ENCODE assay signal across 12 mouse cellular contexts in the genomic region with DNA sequence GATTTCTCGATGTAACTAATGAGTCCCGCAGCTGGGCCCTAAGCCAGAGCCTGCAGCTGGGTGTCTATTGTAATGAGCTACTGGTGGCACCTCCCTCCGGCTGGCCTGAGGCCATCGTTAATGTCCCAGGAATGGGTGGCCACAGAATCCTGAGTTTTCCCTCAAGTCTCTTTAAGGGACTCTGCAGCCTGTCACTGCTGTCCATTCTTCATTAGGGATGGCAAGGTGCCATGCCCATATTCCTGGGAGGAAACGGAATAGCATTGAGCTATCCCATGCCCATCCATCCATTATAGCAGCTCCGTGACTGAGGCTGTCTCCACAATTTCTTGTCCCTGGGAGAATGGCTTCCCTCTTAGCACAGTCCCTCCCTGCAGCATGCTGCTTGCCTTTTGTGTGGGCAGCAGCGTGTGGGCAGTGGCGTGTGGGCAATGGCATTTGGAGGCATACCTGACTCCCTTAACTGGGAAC.
A peak's percentile ranks its signal among the peaks of the same experiment; 100 is the strongest.
DNase-seq lines count a peak whose midpoint lies in the region; ATAC-seq lines count a peak whose summit lies in the region.
"Had no signal": no experiment of that assay in that cellular context is flagged by ENCODE, and none has a peak within 500 bp of the region (broad histone marks: within the 10 kb centered on the region; RNA-seq: fewer than 3 reads in every experiment).

No protein-coding gene starts in this region.

- H3K9ac ChIP-seq in midbrain, embryonic 16.5 days (ENCODE audit: low read depth, low read length), result no peak overlapping the region

- H3K4me2 ChIP-seq in midbrain, embryonic 16.5 days (ENCODE audit: low read length), result no peak overlapping the region
- H3K4me2 ChIP-seq: liver, embryonic 11.5 days had no signal

- H3K36me3 ChIP-seq in midbrain, embryonic 16.5 days (ENCODE audit: control insufficient read depth, insufficient read depth, low read length), result 0 out of 2 replicates have a peak, but pooled peaks cover 2% of the 10 kb centered on the region

- peaks cover 7% of the 10 kb centered on the region for H3K4me1 ChIP-seq in midbrain, embryonic 16.5 days (ENCODE audit: control insufficient read depth, insufficient read depth, low read length)

- no peak overlapping the region for H3K4me3 ChIP-seq in midbrain, embryonic 16.5 days (ENCODE audit: low read depth, low read length)

- H3K9me3 ChIP-seq in midbrain, embryonic 16.5 days (replicated peaks; ENCODE audit: control insufficient read depth, low read length, poor library complexity, severe bottlenecking), result no peaks in the 10 kb centered on the region

- H3K27ac ChIP-seq in midbrain, embryonic 16.5 days (ENCODE audit: low read length), result peak overlapping the region; percentile 71
- H3K27ac ChIP-seq: macrophage had no signal

- peak; percentile 29 for ATAC-seq in midbrain, embryonic 16.5 days

- DNase-seq in frontal cortex, postnatal 36 days (ENCODE audit: low spot score in 2 of 2), result peak; percentile 66 to 74
- no peak for DNase-seq in frontal cortex, postnatal 25 days (ENCODE audit: low spot score in 2 of 2)
- DNase-seq in retina, postnatal 1 day, result peak; percentile 76
- DNase-seq in retina, embryonic 14.5 days (ENCODE audit: low spot score), result no peak
- DNase-seq in urinary bladder, postnatal 25 days (ENCODE audit: low spot score), result no peak
- DNase-seq in natural killer cell, adult 2 months (ENCODE audit: low spot score in 2 of 2), result no peak
- DNase-seq in heart, adult 11 months, result no peak
- DNase-seq: cerebellum, postnatal 14 days; heart, postnatal 36 days had no signal

- 41% methylated on average over 8 of the region's 8 CpGs for WGBS in midbrain, embryonic 16.5 days

- H3K27me3 ChIP-seq in midbrain, embryonic 16.5 days (ENCODE audit: control insufficient read depth, insufficient read depth, low read depth, low read length), result no peaks in the 10 kb centered on the region

Comparison
In these comparisons a context has a peak if more than half of its experiments do, and no peak if none do; other contexts are left out.
1. DNase-seq: peak in frontal cortex, postnatal 36 days (2 of 2) and retina, postnatal 1 day (single experiment); none in frontal cortex, postnatal 25 days (0 of 2), retina, embryonic 14.5 days (single experiment), urinary bladder, postnatal 25 days (single experiment), natural killer cell, adult 2 months (0 of 2) and heart, adult 11 months (single experiment).